Mouse (Mus musculus) cerebellum, adult 2 months (tissue): Measurements from ENCODE around the gene Ganab.

ENCODE experiments used
- CTCF ChIP-seq: fragments of 200-500 bp; IDR thresholded peaks from 2 replicates; pipeline ENCODE4 v1.5.1; 2011; ENCODE audit warnings: low read depth, mild to moderate bottlenecking, control low read depth, low read length, moderate library complexity, borderline replicate concordance; ENCODE audit not compliant: insufficient read depth
- POLR2A ChIP-seq: fragments of 200-500 bp; IDR thresholded peaks from 2 replicates; pipeline ENCODE4 v1.6.1; 2011; ENCODE audit warnings: low read length, control low read depth, borderline replicate concordance; ENCODE audit not compliant: insufficient read depth

GRCm38 (mm10) chr19:8921741-8922140, 23.9 kb downstream of the Ganab start:
- TF ChIP-seq CTCF = no peak
- TF ChIP-seq POLR2A = no peak
